Mouse (Mus musculus) heart, postnatal 0 days (tissue): ENCODE measurements around the gene Btbd10. TPM values are rescaled to one million over a fixed set of nuclear protein-coding genes. Genes with fewer than 3 reads are reported as not detected.

Experiments
- ATAC-seq: fragments of 200-750 bp; cut with Nextera tagmentation; 2 replicates; pipeline ENCODE4 v1.8.0; 2017; ENCODE audit warnings: low read depth, moderate number of reproducible peaks, moderate library complexity; ENCODE audit not compliant: insufficient read depth
- DNase-seq: peaks from one replicate; pipeline ENCODE4 v3.0.0-alpha.2; 2016; ENCODE audit warnings: low spot score
- H3K27ac ChIP-seq: fragments of 300-500 bp; sonication (generic); 2 replicates; pipeline ENCODE4 v1.5.1; 2014; ENCODE audit warnings: low read depth, mild to moderate bottlenecking
- H3K27me3 ChIP-seq: fragments of 300-500 bp; sonication (generic); 2 replicates; pipeline ENCODE4 v1.6.1; 2014; ENCODE audit warnings: low read length, mixed read lengths; ENCODE audit not compliant: control insufficient read depth, insufficient read depth
- H3K36me3 ChIP-seq: fragments of 300-500 bp; sonication (generic); replicated peaks from 2 replicates; pipeline ENCODE4 v1.6.1; 2014; ENCODE audit warnings: low read length, mixed read lengths; ENCODE audit not compliant: control insufficient read depth, insufficient read depth
- H3K4me1 ChIP-seq: fragments of 300-500 bp; sonication (generic); 2 replicates; pipeline ENCODE4 v1.6.1; 2014; ENCODE audit warnings: antibody characterized with exemption; ENCODE audit not compliant: control insufficient read depth, insufficient read depth
- H3K4me2 ChIP-seq: fragments of 300-500 bp; sonication (generic); 2 replicates; pipeline ENCODE4 v1.6.1; 2014; ENCODE audit warnings: low read depth, mild to moderate bottlenecking, low read length, moderate library complexity
- H3K4me3 ChIP-seq: fragments of 300-500 bp; sonication (generic); 2 replicates; pipeline ENCODE4 v1.5.1; 2014; ENCODE audit warnings: low read depth, low read length
- H3K9ac ChIP-seq: fragments of 300-500 bp; sonication (generic); replicated peaks from 2 replicates; pipeline ENCODE4 v1.6.1; 2014; ENCODE audit warnings: low read depth, low read length, mixed read lengths
- H3K9me3 ChIP-seq: fragments of 300-500 bp; sonication (generic); replicated peaks from 2 replicates; pipeline ENCODE4 v1.6.1; 2016; ENCODE audit warnings: low read length; ENCODE audit not compliant: control insufficient read depth
- CTCF ChIP-seq: IDR thresholded peaks from 2 replicates; pipeline ENCODE4 v1.5.1; 2016; ENCODE audit warnings: antibody characterized with exemption, control low read depth, low read depth
- EP300 ChIP-seq: IDR thresholded peaks from 2 replicates; pipeline ENCODE4 v1.6.1; 2016; ENCODE audit warnings: antibody characterized with exemption, low read depth
- WGBS: fragments of 180-500 bp; shearing (Covaris S2); extraction: QIAGEN DNeasy Blood & Tissue Kit; methylation state at CpG from one replicate; pipeline ENCODE4 v1.1.7; 2014; 5-methylcytosine and 5-hydroxymethylcytosine counted together
- polyA plus RNA-seq: library from polyadenylated mRNA; unstranded; fragments of >200 nt; fragmentation: Nextera tagmentation; extraction: Ambion mirVana; gene quantifications from 2 replicates; pipeline ENCODE4 v1.2.1, GENCODE M21; 2015
- total RNA-seq: library from RNA; depleted of rRNA; stranded (reverse); fragments of >200 nt; gene quantifications from 2 replicates; pipeline ENCODE4 v1.2.3, GENCODE M21; 2014; ENCODE audit warnings: low replicate concordance

Gene Btbd10
- total and polyA plus RNA-seq, 2 experiments from 2014 or later, result 13.9 to 17.7 TPM

- Histone ChIP-seq H3K9ac (no peak overlapping the region), H3K9me3 (no peaks in the 10 kb centered on the region), H3K36me3 (peaks cover 59% of the 10 kb centered on the region), H3K4me3 (no peak overlapping the region), H3K4me1 (no peaks in the 10 kb centered on the region), H3K27me3 (no peaks in the 10 kb centered on the region), H3K4me2 (no peak overlapping the region), H3K27ac (no peak overlapping the region)
- no peak for DNase-seq
- 89% methylated on average over 6 of the region's 6 CpGs for WGBS
- no peak for ATAC-seq
- no peak for TF ChIP-seq EP300
Observed at GRCm38 (mm10) chr7:113294598-113294997, 74.6 kb downstream of the Btbd10 start.

DNA sequence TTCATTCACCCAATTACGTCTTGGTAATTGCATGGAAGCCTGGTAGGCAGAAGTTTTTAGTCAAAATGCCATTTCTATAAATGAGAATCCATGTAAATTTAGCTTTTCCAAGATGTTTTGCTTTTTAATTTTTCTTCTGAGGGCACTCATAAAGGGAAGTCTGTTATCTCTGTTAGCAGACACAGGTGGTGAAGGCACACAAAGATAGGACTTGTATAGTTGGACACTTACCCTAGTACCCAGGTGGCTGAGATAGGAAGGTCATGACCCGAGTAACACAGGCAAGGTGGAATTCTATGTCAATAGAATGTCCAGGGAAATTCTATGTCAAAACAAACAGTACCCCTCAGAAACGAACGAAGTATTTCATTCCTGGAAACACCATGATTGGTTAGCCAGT lies 77.0 kb downstream of the Btbd10 start:
- Histone ChIP-seq H3K9ac (no peak overlapping the region), H3K9me3 (no peaks in the 10 kb centered on the region), H3K27me3 (no peaks in the 10 kb centered on the region), H3K36me3 (peaks cover 60% of the 10 kb centered on the region), H3K4me1 (no peaks in the 10 kb centered on the region), H3K4me2 (no peak overlapping the region), H3K4me3 (no peak overlapping the region), H3K27ac (no peak overlapping the region)
- WGBS, result 75% methylated on average over 4 of the region's 4 CpGs
- TF ChIP-seq EP300, result no peak
- TF ChIP-seq CTCF, result no peak
- ATAC-seq (no peak), DNase-seq (no peak)

GRCm38 (mm10) chr7:113291741-113292140 lies 77.5 kb downstream of the Btbd10 start:
- WGBS, result 82% methylated on average over 5 of the region's 5 CpGs
- Histone ChIP-seq H3K4me1 (no peaks in the 10 kb centered on the region), H3K4me3 (no peak overlapping the region), H3K36me3 (peaks cover 61% of the 10 kb centered on the region), H3K27ac (no peak overlapping the region), H3K4me2 (no peak overlapping the region), H3K9me3 (no peaks in the 10 kb centered on the region), H3K27me3 (no peaks in the 10 kb centered on the region), H3K9ac (no peak overlapping the region)
- no peak for ATAC-seq
- no peak for DNase-seq
- TF ChIP-seq EP300 (no peak), CTCF (no peak)

DNA sequence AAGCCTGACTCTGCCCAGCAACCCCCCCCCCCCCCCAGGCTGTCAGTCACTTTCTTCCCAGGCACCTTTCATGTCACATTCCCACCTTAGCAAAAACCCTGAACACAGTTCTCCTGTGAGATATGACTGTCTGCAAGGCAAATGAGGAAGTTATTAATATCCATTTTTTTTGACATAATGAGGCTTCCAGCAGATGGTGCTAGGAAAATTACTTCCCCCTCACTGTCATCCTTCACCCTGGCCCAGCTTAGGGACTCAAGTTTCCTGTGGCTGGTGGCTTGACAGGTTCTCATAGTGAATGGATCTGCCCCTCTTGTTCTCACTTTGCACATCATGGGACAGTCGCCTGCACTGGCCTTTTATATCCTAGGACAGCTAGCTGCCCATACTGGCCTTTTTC lies 80.0 kb downstream of the Btbd10 start:
- no peak overlapping the region for H3K9ac ChIP-seq
- H3K27me3 ChIP-seq, result no peaks in the 10 kb centered on the region
- H3K4me3 ChIP-seq, result no peak overlapping the region
- H3K4me2 ChIP-seq, result no peak overlapping the region
- TF ChIP-seq EP300 (no peak), CTCF (no peak)
- DNase-seq (no peak), ATAC-seq (no peak)
- H3K27ac ChIP-seq, result no peak overlapping the region
- peaks cover 61% of the 10 kb centered on the region for H3K36me3 ChIP-seq
- 95% methylated on average over 1 of the region's 1 CpGs for WGBS
- H3K4me1 ChIP-seq, result no peaks in the 10 kb centered on the region
- no peaks in the 10 kb centered on the region for H3K9me3 ChIP-seq

GRCm38 (mm10) chr7:113285405-113285804 lies 83.8 kb downstream of the Btbd10 start:
- H3K27ac ChIP-seq, result no peak overlapping the region
- no peak overlapping the region for H3K4me2 ChIP-seq
- no peak overlapping the region for H3K9ac ChIP-seq
- no peaks in the 10 kb centered on the region for H3K4me1 ChIP-seq
- H3K27me3 ChIP-seq, result no peaks in the 10 kb centered on the region
- H3K9me3 ChIP-seq, result no peaks in the 10 kb centered on the region
- H3K36me3 ChIP-seq, result peaks cover 63% of the 10 kb centered on the region
- ATAC-seq (no peak; the same call in 1 of the 2 replicates), DNase-seq (no peak)
- no peak overlapping the region for H3K4me3 ChIP-seq
- no peak for TF ChIP-seq CTCF
- WGBS, result 73% methylated on average over 2 of the region's 2 CpGs

- ATAC-seq, result no peak
- Histone ChIP-seq H3K9me3 (no peaks in the 10 kb centered on the region), H3K9ac (no peak overlapping the region), H3K36me3 (peaks cover 22% of the 10 kb centered on the region), H3K4me1 (0 out of 2 replicates have a peak, but pooled peaks cover 8% of the 10 kb centered on the region), H3K4me2 (no peak overlapping the region), H3K4me3 (no peak overlapping the region), H3K27ac (no peak overlapping the region), H3K27me3 (no peaks in the 10 kb centered on the region)
- 76% methylated on average over 2 of the region's 2 CpGs for WGBS
- no peak for DNase-seq
- TF ChIP-seq CTCF (no peak), EP300 (no peak)
Observed at GRCm38 (mm10) chr7:113279246-113279645, 89.9 kb downstream of the Btbd10 start.
